In genomic region chr2:174658229-174658844, GRCm38 (mm10) we compare ENCODE assay signal across 11 mouse cellular contexts. TPM values are rescaled to one million over a fixed set of nuclear protein-coding genes. Genes with fewer than 3 reads are reported as not detected.
DNase-seq lines count a peak whose midpoint lies in the region; TF ChIP-seq lines count a peak whose summit lies in the region.
"Had no signal": no experiment of that assay in that cellular context is flagged by ENCODE, and none has a peak within 500 bp of the region (broad histone marks: within the 10 kb centered on the region; RNA-seq: fewer than 3 reads in every experiment).

No protein-coding gene starts in this region.

- no peak overlapping the region for H3K27ac ChIP-seq in left cerebral cortex, adult 2 months
- H3K27ac ChIP-seq: embryonic facial prominence, embryonic 13.5 days had no signal

- peak; percentile 38 for TF ChIP-seq CTCF in left cerebral cortex, adult 2 months (IDR thresholded peaks at IDR 0.05)

- DNase-seq in left cerebral cortex, adult 2 months (ENCODE audit: extremely low spot score in 1 of 2, low spot score in 2 of 2), result no peak
- no peak for DNase-seq in left cerebral cortex, adult 9 months (ENCODE audit: low spot score in 2 of 2)
- peak; percentile 52 for DNase-seq in adrenal gland, postnatal 10 days
- peak; percentile 6 for DNase-seq in lung, postnatal 25 days (ENCODE audit: low spot score)
- DNase-seq in thymus, postnatal 14 days, result peak; percentile 78
- no peak for DNase-seq in MN1 (ENCODE audit: low spot score)
- no peak for DNase-seq in gastrocnemius, postnatal 14 days
- no peak for DNase-seq in left cerebral cortex, adult 11 months (ENCODE audit: low spot score)
- DNase-seq: heart, postnatal 4 days had no signal

- no peak overlapping the region for H3K4me3 ChIP-seq in left cerebral cortex, adult 2 months
- H3K4me3 ChIP-seq: embryonic facial prominence, embryonic 13.5 days; myocyte had no signal

- intact Hi-C loops in left cerebral cortex, adult 2 months (cut with DNase I), result loop anchor here (5.0 kb wide), 1 partner anchor 166 kb away; no protein-coding TSS in a partner anchor
- intact Hi-C loops in gastrocnemius, postnatal 14 days (cut with DNase I; ENCODE audit: low total_unique reads), result loop anchor here (5.0 kb wide), 1 partner anchor 346 kb away; no protein-coding TSS in a partner anchor

RNA-seq across cellular contexts. Expression of gene Zfp831, which starts 15.0 kb away (rescaled TPM):
- total RNA-seq in left cerebral cortex, adult 2 months (2021), result 10 to 100 TPM; 16.8 to 20.6 TPM
- under 1 TPM; 0.54 to 0.64 TPM for total RNA-seq in adrenal gland, postnatal 10 days (2021)
- under 1 TPM in 1 of 2 experiments, not detected in 1; 0.02 TPM for total RNA-seq in gastrocnemius, postnatal 14 days (2021)

Comparison
In these comparisons a context has a peak if more than half of its experiments do, and no peak if none do; other contexts are left out.
1. DNase-seq: peak in adrenal gland, postnatal 10 days (single experiment), lung, postnatal 25 days (single experiment) and thymus, postnatal 14 days (single experiment); none in left cerebral cortex, adult 2 months (0 of 2), left cerebral cortex, adult 9 months (0 of 2), MN1 (single experiment), gastrocnemius, postnatal 14 days (single experiment) and left cerebral cortex, adult 11 months (single experiment).
2. RNA of gene Zfp831, which starts 15.0 kb away (total RNA-seq): 16.8 to 20.6 TPM in left cerebral cortex, adult 2 months; 0.54 to 0.64 TPM in adrenal gland, postnatal 10 days and 0.02 TPM in gastrocnemius, postnatal 14 days; every median in the first group is over 10 times any median in the second.